Mouse (Mus musculus) kidney, adult 18-20 months (tissue): ENCODE results near the gene Zfp109.

Source experiments
- DNase-seq: peaks from one replicate; pipeline ENCODE4 v3.0.0; 2021

Zfp109 gene

GRCm38 (mm10) chr7:24207488-24208261, 29.7 kb downstream of the Zfp109 start:
- DNase-seq: peak; percentile 71

- no peak for DNase-seq
These were observed 40.4 kb downstream of the Zfp109 start for GRCm38 (mm10) chr7:24196961-24197360.

- DNase-seq: no peak
These were observed 44.2 kb downstream of the Zfp109 start for GRCm38 (mm10) chr7:24193157-24193556.

- DNase-seq: no peak
These were observed 46.0 kb downstream of the Zfp109 start for GRCm38 (mm10) chr7:24191361-24191760.

- no peak for DNase-seq
These were observed 47.8 kb downstream of the Zfp109 start for GRCm38 (mm10) chr7:24189571-24189944.

- DNase-seq: no peak
These were observed 48.3 kb downstream of the Zfp109 start for GRCm38 (mm10) chr7:24188901-24189570.

- DNase-seq: no peak
These were observed 49.7 kb downstream of the Zfp109 start for GRCm38 (mm10) chr7:24187611-24188010.
